Comparison of ENCODE assay signal across 8 mouse cellular contexts in the genomic region with DNA sequence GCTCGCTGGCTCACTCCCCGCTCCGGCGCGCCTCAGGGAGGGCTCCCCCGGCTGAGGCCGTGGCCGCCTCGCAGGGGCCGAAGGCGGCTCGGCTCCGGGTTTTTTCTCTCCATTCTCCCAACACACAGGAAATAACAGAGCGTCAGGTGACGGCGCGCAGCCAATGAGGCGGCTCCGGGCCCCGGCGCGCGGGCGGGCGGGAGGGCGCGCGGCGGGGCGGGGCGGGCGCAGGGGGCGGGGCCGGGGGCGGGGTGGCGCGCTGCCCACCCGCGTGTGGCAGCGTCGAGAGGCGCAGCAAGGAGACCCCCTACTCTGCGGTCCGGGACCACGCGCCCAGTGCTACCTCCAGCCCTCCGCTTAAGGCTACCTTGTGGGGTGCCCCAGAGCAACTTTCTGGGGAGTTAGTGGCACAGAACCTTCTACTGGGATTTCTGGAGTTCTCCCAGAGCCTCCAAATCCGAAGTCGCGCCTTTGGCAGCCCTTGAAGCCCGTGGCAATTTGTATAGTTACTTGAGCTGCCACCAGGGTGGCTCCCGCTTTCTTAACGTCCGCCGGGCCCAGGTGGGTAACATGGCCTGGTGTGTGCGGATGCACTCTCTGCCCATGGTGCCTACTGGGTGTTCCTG.
DNase-seq lines count a peak whose midpoint lies in the region; ATAC-seq lines count a peak whose summit lies in the region.

No protein-coding gene starts in this region.

- no peaks in the 10 kb centered on the region for H3K36me3 ChIP-seq in forebrain, embryonic 15.5 days

- peak overlapping the region; percentile 95 for H3K9ac ChIP-seq in forebrain, embryonic 15.5 days (replicated peaks)

- WGBS in forebrain, embryonic 15.5 days = 1% methylated on average over 50 of the region's 56 CpGs

- H3K27me3 ChIP-seq in forebrain, embryonic 15.5 days = no peaks in the 10 kb centered on the region

- H3K4me3 ChIP-seq in forebrain, embryonic 15.5 days = peak overlapping the region; percentile 98

- no peaks in the 10 kb centered on the region for H3K9me3 ChIP-seq in forebrain, embryonic 15.5 days

- H3K4me2 ChIP-seq in forebrain, embryonic 15.5 days (replicated peaks) = peak overlapping the region; percentile 76

- peak overlapping the region; percentile 96 for H3K27ac ChIP-seq in forebrain, embryonic 15.5 days (replicated peaks)

- ATAC-seq in forebrain, embryonic 15.5 days (replicated peaks) = peak; percentile 91

- H3K4me1 ChIP-seq in forebrain, embryonic 15.5 days = peaks cover 57% of the 10 kb centered on the region

- peak; percentile 87 for DNase-seq in Muller cell, postnatal 12 days (ENCODE audit: inconsistent ontology term)
- peak; percentile 79 for DNase-seq in cerebellum, adult 11-12 months
- DNase-seq in heart, postnatal 4 days = peak; percentile 89
- peak; percentile 81 to 89 for DNase-seq in layer of hippocampus, postnatal 10 days (ENCODE audit: low spot score in 2 of 2)
- peak; percentile 88 to 92 for DNase-seq in lung, postnatal 4 days
- peak; percentile 92 for DNase-seq in retina, postnatal 1 day
- peak; percentile 87 for DNase-seq in thymus, postnatal 4 days

Comparison
In these comparisons a context has a peak if more than half of its experiments do, and no peak if none do; other contexts are left out.
1. Peak in every context shown above with its lines: DNase-seq, ATAC-seq, H3K4me3 ChIP-seq and H3K27ac ChIP-seq.